Mouse (Mus musculus): ENCODE measurements at regions not wholly inside any gene's neighbourhood (a gene's known extent, or its start where the extent isn't known, plus 50 kb on each side); places are given as distances from the start of the nearest gene placed in this dataset.

- TF ChIP-seq POLR2A (IDR thresholded peaks at IDR 0.05; ENCODE audit: borderline replicate concordance, control insufficient read depth, low read depth, low read length) (no peak), CTCF (IDR thresholded peaks at IDR 0.05; ENCODE audit: control insufficient read depth, insufficient read depth, low read length) (no peak)
Measured at GRCm38 (mm10) chr13:117423558-117423957, 178.6 kb upstream of the Hcn1 start.

Data from bone marrow, adult 2 months (tissue).